Mouse (Mus musculus): ENCODE data around the gene Btbd17.

Btbd17 gene

DNA sequence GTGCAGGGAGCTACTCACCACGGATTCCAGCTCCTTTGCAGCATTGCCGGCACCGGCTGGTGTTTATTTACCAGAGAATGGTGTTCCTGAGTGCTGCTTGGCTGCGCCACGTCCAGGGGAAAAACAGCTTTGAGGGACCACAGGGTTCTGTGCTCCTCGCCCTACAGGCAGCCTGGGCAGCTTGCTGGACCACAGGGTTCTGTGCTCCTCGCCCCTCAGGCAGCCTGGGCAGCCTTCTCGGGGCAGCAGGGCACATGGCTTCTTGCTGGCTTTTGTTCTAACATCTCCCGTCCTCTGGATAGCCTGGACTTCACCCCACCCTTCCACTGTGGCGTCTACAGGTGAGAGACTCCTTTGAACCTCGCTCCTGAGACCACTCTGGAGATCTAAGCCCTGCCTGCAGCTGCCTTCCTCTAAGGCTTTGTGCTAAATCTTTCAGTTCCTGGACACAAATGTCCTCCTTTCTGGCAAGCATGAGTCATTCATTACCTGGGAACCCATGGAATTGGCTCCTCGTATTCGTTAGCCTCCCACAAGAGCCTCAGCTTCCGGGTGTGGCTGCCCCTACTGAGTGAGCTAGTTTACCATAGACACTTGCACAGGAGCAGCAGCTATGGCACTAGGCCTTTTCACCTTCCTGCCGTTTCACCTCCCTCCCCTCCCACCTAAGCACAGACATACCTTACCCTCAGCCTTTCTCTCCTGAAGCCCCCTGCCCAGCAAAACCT lies 7.0 kb upstream of the Btbd17 start:
- DNase-seq (ENCODE audit: low spot score in 2 of 2): no peak

DNA sequence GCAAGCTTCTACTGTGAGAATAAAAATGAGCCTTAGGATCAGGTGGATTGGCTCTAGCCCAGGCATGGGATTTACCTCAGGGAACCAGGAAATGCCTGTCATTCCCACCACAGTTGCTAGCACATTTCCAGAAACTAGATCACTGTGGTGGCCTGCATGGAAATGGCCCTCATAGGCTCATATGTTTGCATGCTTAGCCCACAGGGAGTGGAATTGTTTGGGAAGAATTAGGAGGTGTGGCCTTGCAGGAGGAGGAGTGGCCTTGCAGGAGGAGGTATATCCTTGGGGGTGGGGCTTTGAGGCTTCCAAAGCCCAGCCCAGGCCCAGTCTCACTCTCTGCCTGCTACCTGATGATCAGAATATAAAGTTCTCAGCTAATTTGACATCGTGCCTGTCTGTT lies 6.2 kb upstream of the Btbd17 start:
- DNase-seq (ENCODE audit: low spot score in 2 of 2): no peak

DNA sequence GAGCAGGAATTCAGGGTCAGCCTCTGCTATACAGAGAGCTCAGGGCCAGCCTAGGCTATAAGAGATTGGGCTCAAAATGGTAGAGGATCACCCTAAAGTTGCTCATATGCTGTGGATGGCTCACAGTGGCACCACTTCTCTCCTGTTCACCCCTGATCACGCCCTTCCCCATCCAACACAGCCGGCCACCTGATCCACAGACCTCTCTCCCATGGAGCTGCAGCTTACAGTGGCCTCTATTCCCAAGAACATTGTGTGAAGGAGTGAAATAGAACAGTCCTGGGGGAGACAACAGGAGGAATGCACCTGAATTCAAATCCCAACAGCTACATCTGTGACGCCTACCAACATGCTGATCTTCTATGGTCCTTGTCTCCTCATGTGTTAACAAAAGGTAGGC lies 2.9 kb upstream of the Btbd17 start, which contains the start of gene Gpr142:
Gene Gpr142, plus strand, starts transcription at position 301 of the 400 bp plus-strand sequence.
- DNase-seq (ENCODE audit: low spot score in 2 of 2): no peak

DNA sequence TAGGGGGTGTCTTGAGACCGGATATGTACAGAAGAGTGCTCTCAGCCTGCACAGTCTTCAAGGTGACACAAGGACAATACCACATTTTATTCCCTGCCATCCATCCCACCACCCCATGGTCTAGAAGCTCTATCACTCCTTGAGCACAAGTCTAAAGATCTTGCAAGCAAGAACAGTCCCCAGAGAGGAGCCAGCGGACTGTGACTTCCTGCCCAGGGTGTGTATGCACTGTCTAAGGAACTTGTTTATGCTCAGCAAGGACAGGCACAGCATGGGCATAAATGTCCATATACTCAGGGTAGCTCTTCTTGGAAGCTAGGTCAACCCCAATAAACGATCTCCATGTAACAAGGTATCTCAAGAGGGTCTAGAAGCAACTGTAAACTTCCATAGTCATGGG lies 2.2 kb upstream of the Btbd17 start:
- DNase-seq (ENCODE audit: low spot score in 2 of 2): no peak

DNA sequence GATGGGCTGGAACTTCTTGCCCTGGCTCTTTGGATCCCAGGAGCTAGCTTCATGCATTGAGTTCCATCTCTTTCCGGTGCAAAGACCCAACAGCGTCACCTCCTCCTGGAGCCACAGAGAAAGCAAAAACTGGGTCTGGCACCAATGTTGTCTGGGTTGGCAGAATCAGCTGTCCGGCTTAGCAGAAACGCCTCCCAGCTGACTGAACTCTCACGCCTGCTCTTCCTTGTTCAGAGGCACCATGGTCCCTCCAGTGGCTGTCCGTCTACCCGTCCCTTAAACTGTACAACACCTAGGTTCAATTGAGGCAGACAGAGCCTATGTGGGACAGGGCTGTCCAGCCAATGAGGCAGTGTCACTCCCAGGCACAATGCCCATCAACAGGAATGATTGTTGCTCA lies 1.4 kb upstream of the Btbd17 start:
- no peak for DNase-seq (ENCODE audit: low spot score in 2 of 2)

DNA sequence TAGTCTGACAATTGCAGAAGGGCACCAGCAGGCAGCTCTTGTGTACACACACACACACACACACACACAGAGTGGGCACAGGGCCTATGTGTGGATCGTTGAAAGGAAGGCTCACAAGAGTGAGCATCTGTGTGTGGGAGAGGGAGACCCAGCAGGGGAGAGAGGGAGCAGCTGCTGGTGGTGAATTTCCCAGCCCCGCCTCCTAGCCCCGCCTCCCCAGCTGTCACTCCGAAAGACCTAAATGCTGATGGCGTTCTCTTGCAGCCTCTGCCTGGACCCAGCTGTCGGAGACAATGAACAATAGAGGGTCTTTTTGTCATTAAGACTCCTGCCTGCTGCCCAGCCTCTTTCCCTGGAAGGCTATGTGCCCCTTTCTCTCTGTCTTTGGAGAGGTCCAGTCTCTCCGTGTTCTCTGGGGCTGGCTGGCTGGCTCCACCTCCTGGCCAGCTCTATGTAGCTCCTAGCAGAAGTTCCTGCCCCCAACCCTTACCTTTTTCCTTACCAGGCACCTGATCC lies 456 bp downstream of the Btbd17 start:
- DNase-seq (ENCODE audit: low spot score in 2 of 2): no peak

DNA sequence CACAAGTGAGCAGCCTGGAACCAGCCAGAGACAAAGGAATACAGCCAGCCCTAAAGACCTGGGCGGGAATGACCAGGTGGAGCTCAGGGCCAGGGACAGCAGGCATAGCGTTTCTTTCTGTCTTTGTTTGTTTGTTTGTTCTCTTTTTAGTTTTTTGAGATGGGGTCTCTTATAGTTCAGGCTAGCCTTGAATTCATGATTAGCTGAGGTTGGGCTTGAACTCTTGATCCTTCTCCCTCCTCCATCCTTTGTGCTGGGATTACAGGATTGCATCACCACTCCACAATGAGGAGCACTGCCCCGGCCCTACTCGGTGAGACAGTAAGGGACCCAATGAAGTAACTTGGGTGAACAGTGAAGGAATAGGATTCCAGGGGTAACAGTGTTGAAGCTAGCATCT lies 1.1 kb downstream of the Btbd17 start:
- DNase-seq (ENCODE audit: low spot score in 2 of 2): no peak

DNA sequence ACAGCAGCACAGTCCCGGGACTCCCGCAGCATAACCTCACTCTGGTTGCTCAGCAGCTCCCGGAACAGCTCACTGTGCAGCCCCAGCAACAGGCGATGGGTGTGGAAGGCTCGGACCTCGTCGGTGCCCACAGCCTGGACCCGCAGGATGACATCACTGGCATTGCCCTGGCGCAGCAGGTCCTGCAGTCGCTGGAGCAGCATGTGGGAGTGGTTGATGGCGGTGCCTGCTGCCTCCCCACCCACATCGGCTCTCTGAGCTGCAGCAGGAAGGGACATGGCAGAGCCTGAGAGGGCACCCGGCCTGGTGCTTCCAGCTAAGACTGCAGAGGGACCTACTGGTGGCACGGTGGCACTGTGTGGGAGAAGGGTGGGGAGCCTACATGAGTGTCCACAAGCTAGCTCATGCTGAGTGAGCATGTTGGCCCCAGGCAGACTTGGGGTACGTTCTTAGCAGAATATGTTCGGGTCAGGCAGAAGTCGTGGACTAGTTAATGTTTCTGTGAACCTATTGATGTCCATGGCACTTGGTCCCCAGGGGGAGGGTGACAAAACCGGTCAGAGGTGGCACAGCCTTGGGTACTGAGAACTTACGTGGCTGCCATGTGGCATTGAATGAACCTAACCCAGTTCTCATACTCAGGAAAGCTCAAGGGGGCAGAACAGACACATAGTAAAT lies 1.7 kb downstream of the Btbd17 start:
- DNase-seq (ENCODE audit: low spot score in 2 of 2): no peak

DNA sequence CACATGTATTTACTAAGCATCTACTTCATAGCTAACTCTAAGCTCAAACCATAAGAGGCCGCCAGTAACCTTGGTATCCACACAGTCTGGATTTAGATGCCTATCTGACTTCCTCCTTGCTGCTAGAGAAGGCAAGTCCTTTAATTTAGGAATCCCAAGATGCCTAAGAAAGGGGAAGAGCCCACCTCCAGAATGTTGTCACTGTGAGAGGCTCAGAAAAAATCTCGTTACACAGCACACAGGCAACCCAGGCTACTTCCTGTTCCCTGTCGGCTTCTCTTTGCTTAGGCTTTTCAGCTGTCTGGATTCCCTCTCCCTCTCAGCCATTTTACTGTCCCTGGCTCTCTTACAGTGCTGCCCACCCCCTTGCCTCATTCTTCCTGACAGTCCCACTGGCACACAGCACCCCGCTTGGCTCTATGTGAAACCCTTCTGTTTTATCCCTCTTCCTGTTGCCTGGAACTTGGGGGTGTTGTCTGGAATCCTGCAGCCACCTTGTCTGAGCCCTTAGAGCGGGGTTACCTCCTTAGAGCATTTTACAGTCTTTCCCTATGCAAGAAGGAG lies 2.7 kb downstream of the Btbd17 start:
- DNase-seq (ENCODE audit: low spot score in 2 of 2): no peak

DNA sequence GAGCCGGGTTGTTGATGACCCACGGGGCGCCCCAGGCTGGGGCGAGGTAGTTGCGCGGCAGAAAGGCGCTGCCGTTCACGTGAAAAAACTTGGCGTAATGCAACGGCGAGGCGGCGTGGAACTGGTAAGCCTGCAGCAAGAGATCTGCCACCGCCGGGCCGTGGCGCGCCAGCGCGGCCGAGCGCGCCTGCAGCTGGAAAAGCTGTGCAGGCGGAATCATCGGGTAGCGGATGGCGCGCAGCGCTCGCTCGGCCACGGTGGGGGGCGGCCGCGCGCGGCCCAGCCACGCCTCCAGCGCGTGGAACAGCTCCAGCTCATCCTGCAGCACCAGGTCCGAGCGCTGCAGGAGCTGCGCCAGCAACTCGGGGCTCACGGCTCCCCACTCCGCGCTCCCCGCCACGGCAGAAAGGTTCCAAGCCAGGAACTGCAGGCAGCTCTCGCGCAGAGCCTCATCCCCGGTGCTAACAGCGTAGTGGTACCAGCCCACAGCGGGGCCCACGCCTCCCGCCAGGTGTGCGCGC lies 3.8 kb downstream of the Btbd17 start:
- no peak for DNase-seq (ENCODE audit: low spot score in 2 of 2)

DNA sequence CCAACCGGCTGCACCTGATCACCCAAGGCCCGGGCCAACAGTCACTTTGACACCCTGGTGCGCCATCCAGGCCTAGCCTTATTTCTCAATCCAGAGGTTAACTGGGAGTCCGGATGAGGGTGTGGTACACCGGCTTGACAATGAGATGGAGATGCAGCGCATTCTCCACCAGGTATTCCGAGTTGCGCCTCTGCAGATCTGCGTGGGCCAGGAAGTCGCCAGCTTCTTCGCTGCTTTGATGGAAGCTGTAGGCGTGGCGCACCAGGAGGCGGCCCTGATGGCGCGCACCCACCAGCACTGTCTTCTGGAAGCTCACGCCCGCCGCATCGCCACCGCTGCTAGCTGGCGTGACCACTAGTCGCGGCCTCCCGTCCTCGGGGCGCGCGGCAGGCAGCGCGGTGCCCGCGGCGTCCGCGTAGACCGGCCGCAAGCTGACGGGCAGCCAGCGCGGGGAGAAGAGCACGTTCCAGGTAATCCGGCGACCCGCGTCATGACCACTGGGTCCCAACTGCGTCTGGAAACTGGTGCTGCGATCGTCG lies 4.3 kb downstream of the Btbd17 start:
- no peak for DNase-seq (ENCODE audit: low spot score in 2 of 2)

DNA sequence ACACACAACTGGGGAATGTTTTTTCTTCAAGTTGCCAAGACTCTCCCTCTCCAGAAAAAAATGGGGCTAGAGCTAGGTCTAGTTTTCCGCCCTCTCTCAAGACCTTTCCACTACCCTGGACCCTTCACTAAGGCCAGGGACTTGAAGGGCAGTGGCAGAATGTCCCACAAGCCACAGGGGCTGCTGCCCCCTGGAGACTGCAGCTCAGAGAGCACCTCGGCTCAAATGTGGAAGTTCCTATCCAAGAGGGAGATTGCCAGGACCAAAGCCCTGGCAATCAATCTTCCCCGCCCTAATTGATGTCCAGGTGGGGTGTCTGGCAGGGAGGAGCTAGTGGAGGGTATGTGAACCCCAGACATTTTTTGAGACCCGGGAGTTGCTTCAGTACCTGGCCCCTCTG lies 4.9 kb downstream of the Btbd17 start:
- no peak for DNase-seq (ENCODE audit: low spot score in 2 of 2)

DNA sequence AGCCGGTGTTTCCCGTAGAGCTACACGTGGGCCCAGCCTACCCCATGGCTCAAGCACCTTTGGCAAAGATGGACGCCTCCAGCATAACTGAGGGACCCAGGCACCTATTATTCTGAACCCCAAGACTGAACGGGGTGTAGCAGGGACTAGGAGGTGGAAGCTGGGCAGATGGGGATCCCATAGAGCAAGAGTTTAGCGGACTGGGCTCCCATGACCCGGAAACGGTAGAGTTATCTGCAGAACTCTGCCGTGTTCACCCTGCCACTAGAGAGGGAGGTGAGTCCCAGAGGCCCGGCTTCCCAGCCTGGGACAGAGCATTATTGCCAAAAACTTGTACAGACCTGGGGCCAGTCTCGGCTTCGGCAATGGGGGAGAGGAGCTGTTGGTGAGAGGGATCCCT lies 5.6 kb downstream of the Btbd17 start:
- DNase-seq (ENCODE audit: low spot score in 2 of 2): no peak

DNA sequence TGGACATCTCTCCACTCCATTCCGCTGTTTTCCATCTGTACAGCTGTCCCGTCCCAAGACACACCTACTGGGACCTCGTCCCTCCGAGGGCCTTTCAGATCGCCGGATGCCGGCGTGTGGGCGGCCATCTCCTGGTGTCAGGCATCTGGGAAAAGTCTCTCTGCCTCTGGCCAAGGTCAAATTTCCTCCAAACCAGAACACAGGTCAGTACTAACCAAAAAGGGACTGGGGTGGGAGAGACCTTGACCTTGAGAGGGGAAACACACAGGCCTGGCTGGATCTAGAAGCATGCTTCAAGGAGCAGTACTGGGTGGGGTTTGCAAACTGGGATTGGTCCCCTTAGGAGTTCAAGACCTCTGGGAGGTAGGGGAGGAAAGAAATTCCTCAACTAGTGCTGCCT lies 6.0 kb downstream of the Btbd17 start:
- DNase-seq (ENCODE audit: low spot score in 2 of 2): no peak

DNA sequence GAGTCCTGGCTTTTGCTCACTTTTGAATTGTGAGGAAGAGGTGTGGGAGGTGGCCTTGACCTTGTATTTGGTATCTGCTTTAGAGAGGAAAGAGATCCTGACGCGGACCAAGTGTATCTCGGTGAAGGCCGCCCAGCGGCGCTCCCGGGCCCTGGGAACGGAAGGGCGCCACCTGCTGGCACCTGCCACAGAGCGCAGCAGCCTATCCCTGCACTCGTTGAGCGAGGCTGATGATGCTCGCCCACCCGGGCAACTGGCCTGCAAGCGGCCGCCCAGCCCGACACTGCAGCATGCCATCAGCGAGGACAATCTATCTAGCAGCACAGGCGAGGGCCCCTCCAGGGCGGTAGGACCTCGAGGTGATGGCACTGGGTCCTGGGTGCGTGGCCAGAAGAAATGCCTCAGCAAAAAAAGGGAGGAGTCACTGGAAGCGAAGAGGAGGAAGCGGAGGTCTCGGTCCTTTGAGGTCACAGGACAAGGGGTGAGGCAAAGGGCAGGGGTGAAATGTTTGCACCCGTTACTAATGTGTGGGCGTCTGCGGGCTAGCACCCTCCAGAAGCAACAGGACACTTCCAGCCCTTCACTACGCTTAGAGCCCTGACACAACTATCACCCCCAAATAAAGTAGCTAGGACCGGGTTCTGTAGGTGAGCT lies 6.6 kb downstream of the Btbd17 start:
- DNase-seq (ENCODE audit: low spot score in 2 of 2): peak; percentile 68 to 92

DNA sequence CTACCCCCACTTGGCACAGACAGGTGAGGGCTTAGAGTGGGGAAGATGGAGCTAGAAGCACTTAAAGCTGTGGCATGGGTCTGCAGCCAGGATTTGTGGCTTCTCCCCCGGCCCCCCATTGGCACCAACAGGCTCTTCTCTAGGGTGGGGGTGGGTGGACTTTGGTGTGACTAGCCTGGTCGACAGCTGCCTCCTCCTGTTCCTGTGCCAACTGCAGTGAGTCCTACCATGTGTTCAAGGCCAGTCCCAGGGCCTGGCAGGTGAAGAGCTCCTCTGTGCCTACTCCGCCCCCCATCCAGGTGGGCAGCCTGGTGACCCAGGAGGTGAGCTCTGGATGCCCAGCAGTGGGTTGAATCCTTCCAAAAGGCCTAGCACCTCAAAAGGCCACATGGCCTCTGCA lies 8.1 kb downstream of the Btbd17 start:
- DNase-seq (ENCODE audit: low spot score in 2 of 2): no peak

DNA sequence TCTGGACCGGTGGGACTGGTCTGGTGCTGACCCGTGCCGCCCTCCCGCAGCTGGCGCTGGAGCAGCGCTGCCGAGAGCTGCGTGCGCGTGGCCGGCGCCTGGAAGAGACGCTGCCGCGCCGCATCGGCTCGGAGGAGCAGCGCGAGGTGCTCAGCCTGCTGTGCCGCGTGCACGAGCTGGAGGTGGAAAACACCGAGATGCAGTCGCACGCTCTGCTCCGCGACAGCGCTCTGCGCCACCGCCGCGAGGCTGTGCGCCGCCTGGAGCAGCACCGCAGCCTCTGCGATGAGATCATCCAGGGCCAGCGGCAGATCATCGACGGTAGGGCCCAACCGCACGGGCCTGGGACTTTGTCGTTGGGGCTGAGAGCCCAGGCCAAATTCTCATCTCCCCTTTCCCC lies 9.4 kb downstream of the Btbd17 start:
- no peak for DNase-seq (ENCODE audit: low spot score in 2 of 2)

DNA sequence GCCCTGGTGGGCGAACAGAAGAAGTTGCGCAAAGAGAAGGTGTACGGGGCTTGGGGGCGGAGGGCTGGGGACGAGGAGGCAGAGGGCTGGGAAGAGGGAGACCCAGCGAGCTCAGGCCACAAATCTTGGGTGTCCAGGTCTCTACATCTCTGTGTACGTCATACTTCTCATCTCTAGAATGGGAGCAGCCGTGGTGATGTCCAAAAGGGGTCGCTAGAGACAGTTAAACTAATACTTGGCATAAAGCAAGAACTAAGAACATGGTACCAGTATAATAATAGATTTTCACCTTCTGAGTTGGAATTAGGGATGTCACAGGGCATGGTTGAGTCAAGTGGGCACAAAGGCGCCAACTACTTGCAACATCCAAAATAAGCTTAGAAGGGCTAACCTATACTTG lies 9.9 kb downstream of the Btbd17 start:
- no peak for DNase-seq (ENCODE audit: low spot score in 2 of 2)

DNA sequence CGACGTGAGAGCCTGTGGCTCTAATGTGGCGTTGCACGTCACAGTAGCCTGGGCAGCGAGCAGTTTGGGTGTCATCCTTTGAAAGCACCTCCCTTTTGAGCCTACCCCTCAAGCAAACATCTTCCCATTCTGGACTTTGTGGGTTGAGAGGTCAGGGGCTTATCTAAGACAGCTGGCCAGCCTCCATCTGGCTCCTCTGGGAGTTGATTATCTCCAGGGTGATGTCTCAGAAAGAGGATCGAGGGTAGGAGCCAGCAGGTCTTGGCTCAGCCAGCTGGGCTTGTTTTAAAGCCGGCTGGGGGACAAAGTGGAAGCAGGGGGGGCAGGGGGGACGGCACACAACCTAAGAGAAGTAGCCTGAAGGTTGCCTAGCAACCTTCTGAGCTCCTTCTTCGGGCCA lies 15.7 kb downstream of the Btbd17 start:
- no peak for DNase-seq (ENCODE audit: low spot score in 2 of 2)

DNA sequence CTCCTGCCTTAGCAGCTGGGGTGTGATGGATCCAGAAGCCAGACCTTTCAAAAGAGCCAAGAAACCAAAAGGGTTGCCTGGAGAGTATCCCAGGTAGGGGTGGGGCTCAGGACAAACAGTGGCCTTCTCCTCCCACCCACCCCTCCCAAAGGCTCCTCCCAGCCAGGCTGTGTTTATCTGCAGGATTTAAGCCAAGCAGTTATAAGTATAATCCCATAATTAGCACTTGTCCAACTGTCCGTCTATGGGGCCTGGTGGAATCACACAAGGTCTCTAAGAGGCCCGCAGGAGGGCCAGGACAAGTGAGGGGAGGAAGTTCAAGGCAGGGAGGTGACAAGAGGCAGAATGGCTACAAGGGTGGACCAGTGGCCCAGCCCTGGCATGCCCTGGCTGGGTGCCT lies 23.8 kb downstream of the Btbd17 start:
- no peak for DNase-seq (ENCODE audit: low spot score in 2 of 2)

DNA sequence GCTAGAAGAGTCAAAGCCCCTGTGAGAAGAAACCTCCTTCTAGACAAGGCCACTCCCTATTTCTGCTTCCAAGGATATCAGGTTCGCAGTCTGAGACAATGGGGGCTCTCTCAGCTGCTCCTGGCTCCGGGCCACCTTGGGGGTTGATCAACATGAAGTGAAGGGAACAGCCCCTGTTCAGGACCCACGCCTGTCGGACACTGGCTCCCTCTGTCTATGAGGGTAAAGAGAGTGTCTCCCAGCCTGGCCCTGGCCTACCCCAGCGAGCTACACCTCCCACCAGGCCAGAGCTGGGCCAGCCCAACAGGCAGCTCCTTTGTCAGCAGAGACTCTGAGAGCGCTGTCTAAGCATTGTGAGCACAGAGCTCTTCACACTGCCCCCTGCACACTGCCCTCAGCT lies 25.8 kb downstream of the Btbd17 start:
- no peak for DNase-seq (ENCODE audit: low spot score in 2 of 2)

Measured in spleen, postnatal 4 days (tissue).